Mouse (Mus musculus): ENCODE data around the gene Gm48551. TPM values are rescaled to one million over a fixed set of nuclear protein-coding genes. Genes with fewer than 3 reads are reported as not detected.

The Gm48551 gene
- polyA plus RNA-seq, 1 experiment, result 4.8 TPM

- TF ChIP-seq CTCF (IDR thresholded peaks at IDR 0.05; ENCODE audit: extremely low read depth, insufficient read length, insufficient replicate concordance, low read depth, low read length), result no peak
- TF ChIP-seq POLR2A (IDR thresholded peaks at IDR 0.05; ENCODE audit: low read depth, low read length), result no peak
- Histone ChIP-seq H3K36me3 (ENCODE audit: control insufficient read depth, insufficient read depth, low read length) (peaks cover 42% of the 10 kb centered on the region), H3K4me1 (ENCODE audit: control insufficient read depth, insufficient read depth, insufficient read length, low read length) (peaks cover 47% of the 10 kb centered on the region), H3K27ac (ENCODE audit: insufficient read depth, low read depth, low read length) (peak within 1 kb of the TSS; percentile 89), H3K4me3 (ENCODE audit: low read depth, low read length) (peak within 1 kb of the TSS; percentile 34), H3K27me3 (ENCODE audit: control insufficient read depth, insufficient read depth, low read length) (no peaks in the 10 kb centered on the region)
- WGBS, result 40% methylated on average over 12 of the region's 12 CpGs
Measured at GRCm38 (mm10) chr10:81365672-81366476, 18.4 kb upstream of the Gm48551 start, which contains the start of gene 4930404N11Rik. Gene 4930404N11Rik (minus strand): TSS chr10:81365816.

- peak overlapping the region; percentile 55 for H3K27ac ChIP-seq (ENCODE audit: insufficient read depth, low read depth, low read length)
- peaks cover 47% of the 10 kb centered on the region for H3K4me1 ChIP-seq (ENCODE audit: control insufficient read depth, insufficient read depth, insufficient read length, low read length)
- H3K36me3 ChIP-seq (ENCODE audit: control insufficient read depth, insufficient read depth, low read length), result peaks cover 47% of the 10 kb centered on the region
- no peak for TF ChIP-seq POLR2A (IDR thresholded peaks at IDR 0.05; ENCODE audit: low read depth, low read length)
- TF ChIP-seq CTCF (IDR thresholded peaks at IDR 0.05; ENCODE audit: extremely low read depth, insufficient read length, insufficient replicate concordance, low read depth, low read length), result no peak
- 64% methylated on average over 6 of the region's 6 CpGs for WGBS
- no peaks in the 10 kb centered on the region for H3K27me3 ChIP-seq (ENCODE audit: control insufficient read depth, insufficient read depth, low read length)
- H3K4me3 ChIP-seq (ENCODE audit: low read depth, low read length), result no peak overlapping the region
Measured at GRCm38 (mm10) chr10:81366477-81367206, 17.6 kb upstream of the Gm48551 start.

GRCm38 (mm10) chr10:81367207-81367495, 17.1 kb upstream of the Gm48551 start:
- TF ChIP-seq CTCF (IDR thresholded peaks at IDR 0.05; ENCODE audit: extremely low read depth, insufficient read length, insufficient replicate concordance, low read depth, low read length) (no peak), POLR2A (IDR thresholded peaks at IDR 0.05; ENCODE audit: low read depth, low read length) (no peak)
- peaks cover 47% of the 10 kb centered on the region for H3K36me3 ChIP-seq (ENCODE audit: control insufficient read depth, insufficient read depth, low read length)
- peaks cover 46% of the 10 kb centered on the region for H3K4me1 ChIP-seq (ENCODE audit: control insufficient read depth, insufficient read depth, insufficient read length, low read length)
- no peaks in the 10 kb centered on the region for H3K27me3 ChIP-seq (ENCODE audit: control insufficient read depth, insufficient read depth, low read length)
- WGBS, result 90% methylated on average over 6 of the region's 6 CpGs
- peak overlapping the region; percentile 55; the same call in 1 of the 2 replicates for H3K27ac ChIP-seq (ENCODE audit: insufficient read depth, low read depth, low read length)
- no peak overlapping the region for H3K4me3 ChIP-seq (ENCODE audit: low read depth, low read length)

GRCm38 (mm10) chr10:81375322-81375721, 8.9 kb upstream of the Gm48551 start:
- no peak for TF ChIP-seq POLR2A (IDR thresholded peaks at IDR 0.05; ENCODE audit: low read depth, low read length)
- TF ChIP-seq CTCF (IDR thresholded peaks at IDR 0.05; ENCODE audit: extremely low read depth, insufficient read length, insufficient replicate concordance, low read depth, low read length), result no peak
- H3K27me3 ChIP-seq (ENCODE audit: control insufficient read depth, insufficient read depth, low read length), result no peaks in the 10 kb centered on the region
- peaks cover 17% of the 10 kb centered on the region for H3K36me3 ChIP-seq (ENCODE audit: control insufficient read depth, insufficient read depth, low read length)
- H3K4me1 ChIP-seq (ENCODE audit: control insufficient read depth, insufficient read depth, insufficient read length, low read length), result peaks cover 15% of the 10 kb centered on the region; the same call in 1 of the 2 replicates
- 91% methylated on average over 10 of the region's 10 CpGs for WGBS
- H3K27ac ChIP-seq (ENCODE audit: insufficient read depth, low read depth, low read length), result no peak overlapping the region
- no peak overlapping the region for H3K4me3 ChIP-seq (ENCODE audit: low read depth, low read length)

GRCm38 (mm10) chr10:81376561-81377361, 7.5 kb upstream of the Gm48551 start:
- TF ChIP-seq POLR2A (IDR thresholded peaks at IDR 0.05; ENCODE audit: low read depth, low read length), result no peak
- no peak for TF ChIP-seq CTCF (IDR thresholded peaks at IDR 0.05; ENCODE audit: extremely low read depth, insufficient read length, insufficient replicate concordance, low read depth, low read length)
- Histone ChIP-seq H3K27me3 (ENCODE audit: control insufficient read depth, insufficient read depth, low read length) (no peaks in the 10 kb centered on the region), H3K4me1 (ENCODE audit: control insufficient read depth, insufficient read depth, insufficient read length, low read length) (peaks cover 15% of the 10 kb centered on the region; the same call in 1 of the 2 replicates), H3K36me3 (ENCODE audit: control insufficient read depth, insufficient read depth, low read length) (peaks cover 7% of the 10 kb centered on the region), H3K4me3 (ENCODE audit: low read depth, low read length) (peak overlapping the region; percentile 86), H3K27ac (ENCODE audit: insufficient read depth, low read depth, low read length) (peak overlapping the region; percentile 2)
- 26% methylated on average over 6 of the region's 6 CpGs for WGBS

- 18% methylated on average over 2 of the region's 2 CpGs for WGBS
- Histone ChIP-seq H3K27ac (ENCODE audit: insufficient read depth, low read depth, low read length) (peak overlapping the region; percentile 2; the same call in 1 of the 2 replicates), H3K4me3 (ENCODE audit: low read depth, low read length) (peak overlapping the region; percentile 86), H3K4me1 (ENCODE audit: control insufficient read depth, insufficient read depth, insufficient read length, low read length) (peaks cover 21% of the 10 kb centered on the region; the same call in 1 of the 2 replicates), H3K27me3 (ENCODE audit: control insufficient read depth, insufficient read depth, low read length) (no peaks in the 10 kb centered on the region), H3K36me3 (ENCODE audit: control insufficient read depth, insufficient read depth, low read length) (peaks cover 7% of the 10 kb centered on the region)
- no peak for TF ChIP-seq POLR2A (IDR thresholded peaks at IDR 0.05; ENCODE audit: low read depth, low read length)
- TF ChIP-seq CTCF (IDR thresholded peaks at IDR 0.05; ENCODE audit: extremely low read depth, insufficient read length, insufficient replicate concordance, low read depth, low read length), result no peak
Measured at GRCm38 (mm10) chr10:81377362-81377664, 7.0 kb upstream of the Gm48551 start.

All from small intestine, adult 2 months (tissue).